Mouse (Mus musculus) thymus, postnatal 10 days (tissue): ENCODE measurements around the gene Dagla.
A peak's percentile ranks its signal among the peaks of the same experiment; 100 is the strongest.

Experiments used
- DNase-seq, 2 experiments: peaks; one replicate each; pipeline ENCODE4 v3.0.0; 2021; ENCODE audit warnings: low spot score in 2 of 2

Dagla gene

DNA sequence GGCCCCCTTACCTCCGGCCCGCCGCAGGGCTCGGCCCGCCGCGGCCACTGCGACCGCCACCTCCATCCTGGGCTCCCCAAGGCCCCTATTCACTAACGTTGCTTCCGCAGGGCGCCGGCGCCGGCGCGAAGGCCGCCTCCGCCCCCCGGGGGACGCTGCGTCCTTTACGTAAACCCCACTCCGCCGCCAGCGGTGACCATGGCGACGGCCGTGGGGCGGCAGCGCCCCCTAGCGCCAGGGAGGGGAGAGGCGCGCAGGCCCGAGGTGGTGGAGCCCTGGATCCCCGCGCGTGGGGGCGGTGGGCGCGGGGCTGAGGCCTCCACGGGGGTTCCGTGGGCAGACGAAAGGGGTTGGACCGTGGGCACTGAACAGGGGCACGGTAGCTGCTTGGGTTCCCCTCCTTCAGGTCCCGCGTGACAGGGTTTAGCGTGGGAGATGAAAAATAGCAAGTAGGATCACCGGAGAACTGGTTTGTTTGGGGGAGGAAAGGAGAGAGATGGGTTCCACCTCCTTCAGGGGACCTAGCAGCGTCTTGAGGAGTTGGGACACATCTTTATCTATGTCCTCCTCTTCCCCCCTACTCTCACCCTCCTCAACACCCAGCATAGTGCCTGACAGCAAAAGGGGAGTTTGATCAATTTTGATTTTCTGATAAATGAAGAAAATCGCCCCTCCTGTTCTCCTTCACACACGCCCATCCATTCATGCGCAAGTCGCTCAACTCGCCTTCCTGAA, at the start of gene Dagla:
Dagla (minus strand) TSS at position 68 of the 735 bp plus-strand sequence.
- peak; percentile 20 to 67 for DNase-seq

DNA sequence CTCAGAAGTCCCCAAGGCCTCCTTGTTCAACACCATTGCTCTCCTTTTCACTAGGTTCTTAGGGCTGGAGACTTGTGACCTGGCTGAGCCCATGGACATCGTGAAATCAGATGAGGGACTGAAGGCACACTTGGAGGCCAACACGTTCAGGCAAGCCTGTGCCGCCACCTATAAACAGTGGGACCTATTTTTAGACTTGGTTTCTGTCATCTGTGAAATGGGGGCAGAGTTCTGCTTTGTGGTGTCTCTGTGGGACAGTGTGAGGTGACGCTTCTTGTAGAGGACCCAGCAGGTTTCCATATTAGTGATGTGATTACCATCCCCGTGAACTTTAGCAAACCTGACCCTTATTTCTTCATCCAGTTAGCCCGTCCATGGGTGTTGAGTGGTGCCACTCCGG, 47.5 kb upstream of the Dagla start:
- no peak for DNase-seq

DNA sequence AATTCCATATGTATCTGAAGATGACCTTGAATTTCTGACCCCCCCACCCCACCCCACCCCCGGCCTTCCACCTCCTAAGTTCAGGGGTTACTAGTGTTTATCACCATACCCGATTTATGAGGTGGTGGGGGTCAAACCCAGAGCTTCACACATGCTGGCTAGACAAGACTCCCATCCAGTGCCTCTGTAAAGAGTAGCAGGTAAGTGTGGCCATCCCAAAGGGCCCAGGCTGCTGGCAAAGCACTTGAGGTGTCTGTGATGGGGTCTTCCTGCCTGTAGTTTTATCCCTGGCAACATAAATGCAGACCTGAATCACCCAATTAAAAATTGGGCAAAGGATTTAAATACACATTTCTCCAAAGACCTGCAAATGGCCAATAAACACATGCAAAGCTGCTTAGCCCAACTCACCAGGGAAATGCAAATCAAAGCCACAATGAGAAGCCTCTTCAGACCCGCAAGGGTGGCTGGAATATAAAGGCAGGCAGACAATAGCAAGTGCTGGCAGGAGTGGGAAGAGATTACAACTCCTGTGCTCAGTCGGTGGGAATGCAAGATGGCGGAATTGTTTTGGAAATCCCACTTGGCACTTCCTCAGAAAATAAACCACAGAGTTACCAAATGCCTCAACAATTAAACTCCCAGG, 43.1 kb upstream of the Dagla start:
- DNase-seq: no peak

DNA sequence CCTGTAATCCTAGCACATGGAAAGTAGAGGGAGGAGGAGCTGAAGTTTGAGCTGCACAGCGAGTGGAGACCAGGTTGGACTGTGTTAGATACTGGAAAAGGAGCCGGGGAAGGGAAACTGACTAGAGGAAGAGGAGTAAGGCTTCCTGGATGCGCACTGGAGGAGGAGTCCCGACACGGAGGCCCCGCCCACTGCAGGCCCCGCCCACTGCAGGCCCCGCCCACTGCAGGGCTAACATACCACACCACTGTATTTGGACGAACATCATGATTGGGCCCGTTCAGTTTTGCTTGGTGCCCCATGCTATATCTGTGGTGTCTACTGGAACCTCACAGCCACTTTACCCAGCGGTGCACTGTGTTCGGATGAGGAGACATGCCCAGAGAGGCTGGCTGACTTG, 41.0 kb upstream of the Dagla start:
- DNase-seq: no peak

DNA sequence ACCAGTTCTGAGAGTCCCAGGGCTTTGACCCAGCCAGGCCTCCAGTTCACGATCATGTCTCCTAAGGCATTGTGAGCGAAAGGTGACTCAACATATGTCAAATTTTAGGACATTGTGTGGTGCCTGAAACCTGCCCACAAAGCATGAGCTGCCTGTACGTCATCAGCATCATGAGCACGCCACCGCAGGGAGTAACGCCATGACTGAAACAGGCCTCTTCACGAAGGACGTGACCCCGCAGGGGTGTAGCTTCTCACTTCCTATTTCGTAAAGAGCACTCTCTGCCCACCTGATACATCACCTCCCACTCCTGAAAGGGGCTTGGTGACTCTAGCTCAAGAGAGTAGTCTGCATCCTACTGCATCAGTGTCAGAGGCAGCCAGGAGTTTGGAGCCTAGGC, 39.2 kb upstream of the Dagla start:
- DNase-seq: no peak

DNA sequence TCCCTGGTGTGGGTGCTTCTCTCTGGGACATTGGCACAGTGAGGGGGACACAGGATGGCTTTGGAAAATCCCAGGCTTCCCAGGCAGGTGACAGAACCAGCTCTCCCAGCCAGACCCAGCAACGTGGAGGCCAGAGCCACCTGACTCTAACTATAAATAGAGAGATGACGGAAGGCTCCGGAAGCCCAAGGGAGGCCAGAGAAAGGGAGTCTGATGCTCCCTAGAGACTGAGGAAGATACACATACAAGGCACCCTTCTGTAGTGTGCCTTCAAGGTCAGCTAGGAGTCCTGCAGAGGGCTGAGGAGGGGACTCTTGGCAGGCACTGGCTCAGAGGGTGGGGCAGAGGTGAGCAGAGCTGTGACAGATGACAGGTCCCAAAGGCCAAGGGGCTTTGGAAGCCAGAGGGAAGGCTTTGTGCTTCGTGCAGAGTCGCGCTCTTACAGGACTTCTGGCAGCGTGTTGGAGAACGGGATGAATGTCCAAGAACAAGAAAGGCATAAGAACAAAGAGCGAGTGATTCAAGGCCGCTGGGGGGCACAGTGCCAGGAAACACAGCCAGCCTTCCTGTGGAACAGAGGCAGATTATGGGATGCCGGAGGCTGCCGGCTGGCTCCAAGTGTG, 37.3 kb upstream of the Dagla start:
- no peak for DNase-seq

DNA sequence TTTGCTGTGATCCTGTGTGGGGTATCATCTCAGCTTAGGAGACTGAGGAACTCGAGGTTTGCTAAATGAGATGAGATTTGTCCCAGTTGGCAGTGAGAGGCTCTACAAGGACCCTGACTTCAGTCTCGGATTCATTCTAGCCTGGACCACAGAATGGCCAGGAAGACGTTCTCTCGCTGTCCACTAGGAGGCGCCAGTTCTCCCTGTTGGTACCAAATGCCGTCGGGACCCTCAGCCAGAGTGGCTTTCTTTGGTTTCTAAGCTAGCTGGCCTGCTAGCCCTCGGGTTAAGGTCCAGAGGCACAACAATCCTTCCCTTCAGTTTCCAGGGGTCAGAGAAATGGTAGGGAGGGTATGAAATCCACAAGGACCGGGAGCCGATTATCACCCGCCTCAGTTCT, 36.5 kb upstream of the Dagla start:
- peak in 1 of 2 experiments; percentile 48 for DNase-seq

DNA sequence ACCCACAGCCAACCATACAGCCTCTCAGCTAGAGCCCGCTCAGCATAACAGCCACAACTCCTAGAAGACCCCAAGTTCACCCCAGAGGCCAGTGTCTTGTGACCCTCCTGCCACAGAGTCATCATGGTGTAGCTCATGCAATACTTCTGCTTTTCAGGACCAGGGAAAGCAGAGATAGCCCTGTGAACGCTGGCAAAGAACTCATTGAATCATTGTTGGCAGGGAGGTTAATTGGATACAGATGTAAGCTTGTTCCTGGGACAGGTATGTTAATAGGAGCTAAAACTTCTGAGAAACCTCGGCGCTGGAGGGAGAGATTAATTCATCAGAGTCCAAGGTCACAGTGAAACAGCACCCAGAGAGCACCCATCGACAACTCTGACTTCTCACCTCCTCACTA, 36.0 kb upstream of the Dagla start:
- no peak for DNase-seq

DNA sequence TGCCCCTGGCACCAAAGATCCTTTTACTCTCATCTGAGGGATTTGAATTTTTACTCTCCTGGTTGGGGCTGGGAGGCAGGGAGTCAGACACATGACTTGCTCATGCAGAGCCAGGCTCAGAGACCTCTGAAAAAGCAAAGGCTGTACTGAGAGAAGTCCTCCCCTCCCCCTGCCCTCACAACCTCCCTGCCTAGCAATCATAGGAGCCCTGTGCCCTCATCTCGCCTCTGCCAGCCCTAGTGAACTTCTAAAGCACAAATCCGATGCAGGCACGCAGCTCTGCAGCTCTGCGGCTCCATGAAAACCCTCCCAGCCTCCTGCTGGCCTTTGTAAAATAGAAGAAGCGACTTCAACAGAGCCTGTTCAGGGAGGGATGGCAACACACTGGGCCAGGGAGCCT, 34.6 kb upstream of the Dagla start:
- DNase-seq: no peak

DNA sequence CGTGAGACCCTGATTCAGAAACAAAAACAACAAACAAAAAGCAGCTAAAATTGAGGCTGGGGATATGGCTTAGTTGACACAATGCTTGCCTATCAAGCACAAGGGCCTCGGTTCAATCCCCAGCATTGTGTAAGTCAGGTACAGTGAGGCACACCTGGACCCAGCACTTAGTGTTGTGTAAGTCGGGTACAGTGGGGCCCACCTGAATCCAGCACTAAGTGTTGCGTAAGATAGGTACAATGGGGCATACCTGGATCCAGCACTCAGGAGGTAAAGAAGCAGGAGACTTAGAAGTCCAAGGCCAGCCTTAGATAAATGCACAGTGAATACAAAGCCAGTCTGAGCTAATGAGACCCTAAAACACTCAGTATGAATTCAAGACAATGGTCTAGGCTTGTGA, 34.0 kb upstream of the Dagla start:
- no peak for DNase-seq

DNA sequence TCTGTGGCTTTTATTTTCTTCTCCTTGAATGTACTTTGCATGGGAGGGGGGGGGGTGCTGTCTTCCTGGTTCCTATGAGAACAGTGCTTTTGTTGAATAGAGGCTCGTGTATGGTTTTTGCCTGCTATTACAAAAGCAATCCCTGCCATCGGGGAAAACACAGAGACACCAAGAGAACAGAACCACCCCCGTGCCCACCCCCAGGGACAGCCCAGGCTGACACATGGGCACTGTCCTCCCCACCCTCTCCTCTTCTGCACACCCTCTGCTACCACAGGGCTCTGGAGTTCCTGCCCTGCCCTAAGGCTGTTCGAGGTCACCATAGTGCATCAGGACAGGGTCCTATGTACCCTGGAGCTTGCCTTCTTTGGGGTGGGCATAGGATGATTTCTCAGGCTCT, 29.8 kb upstream of the Dagla start:
- no peak for DNase-seq

DNA sequence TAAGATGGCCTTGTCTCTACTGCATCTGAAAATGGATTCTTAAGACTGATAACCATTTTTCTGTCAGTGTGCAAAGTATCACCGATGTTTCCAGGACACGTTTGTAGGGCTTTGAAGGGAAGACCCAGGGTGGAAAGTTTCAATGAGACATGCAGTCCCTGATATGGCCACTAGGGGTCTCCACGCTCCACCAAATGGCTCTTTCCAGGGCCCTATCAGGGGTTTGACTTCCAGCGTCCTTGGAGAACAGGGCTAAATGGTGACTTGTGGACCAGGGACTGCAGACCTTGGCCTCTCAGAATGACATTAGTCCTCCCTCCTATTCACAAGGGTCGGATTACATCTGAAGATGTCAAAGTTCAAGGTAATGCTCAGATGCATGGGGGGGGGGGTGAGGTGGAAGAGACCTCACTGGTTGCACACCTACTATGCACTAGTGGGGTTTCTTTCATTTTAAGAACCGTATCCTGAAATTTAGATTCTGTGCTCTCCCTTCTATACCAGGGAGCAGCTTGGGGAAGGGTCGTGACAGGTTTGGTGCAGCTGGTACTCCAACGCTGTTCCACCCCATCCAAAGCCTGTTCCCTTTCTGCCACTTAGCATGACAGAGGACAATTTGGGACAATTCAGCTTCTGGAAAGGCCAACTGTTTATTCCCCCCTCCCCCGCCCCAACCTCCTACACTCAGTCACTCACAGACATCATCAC, 29.0 kb upstream of the Dagla start:
- peak in 1 of 2 experiments; percentile 31 for DNase-seq

DNA sequence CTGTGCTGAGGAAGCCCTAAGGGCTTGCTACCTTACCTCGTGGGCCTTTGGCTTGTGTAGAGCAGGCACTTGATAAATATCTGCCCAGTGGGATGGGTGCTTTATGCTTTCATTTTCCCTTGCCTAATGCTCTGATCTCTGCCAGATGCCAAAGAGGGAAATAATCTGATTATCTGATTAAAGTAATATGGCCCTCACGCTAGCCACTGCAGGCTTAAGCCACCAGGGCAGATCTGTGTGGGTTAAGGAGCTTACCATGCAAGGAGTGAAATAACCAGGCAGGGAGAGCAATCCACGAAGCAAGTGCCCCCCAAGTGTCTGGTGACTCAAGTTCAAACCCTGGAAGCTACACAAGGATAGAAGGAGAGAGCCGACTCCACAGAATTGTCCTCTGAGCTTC, 27.0 kb upstream of the Dagla start:
- no peak for DNase-seq

DNA sequence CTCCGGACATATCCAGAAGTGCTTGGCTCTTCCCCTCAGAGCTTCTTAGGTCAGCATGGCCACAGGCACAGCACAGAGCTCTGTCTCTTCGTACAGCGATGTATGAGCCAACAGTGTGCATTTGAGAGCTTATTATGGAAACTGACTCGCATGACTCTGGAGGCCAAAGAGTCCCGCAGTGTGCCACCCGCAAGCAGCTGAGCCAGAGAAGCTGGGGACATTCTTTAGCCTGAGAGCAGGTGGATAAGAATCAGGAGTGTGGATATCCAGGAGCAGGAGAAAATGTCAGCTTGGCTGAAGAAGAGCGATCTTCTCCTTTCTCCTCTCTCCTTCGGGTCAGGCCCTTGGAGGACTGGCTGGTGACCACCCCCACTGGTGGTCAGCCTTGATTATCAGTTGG, 24.4 kb upstream of the Dagla start:
- no peak for DNase-seq

DNA sequence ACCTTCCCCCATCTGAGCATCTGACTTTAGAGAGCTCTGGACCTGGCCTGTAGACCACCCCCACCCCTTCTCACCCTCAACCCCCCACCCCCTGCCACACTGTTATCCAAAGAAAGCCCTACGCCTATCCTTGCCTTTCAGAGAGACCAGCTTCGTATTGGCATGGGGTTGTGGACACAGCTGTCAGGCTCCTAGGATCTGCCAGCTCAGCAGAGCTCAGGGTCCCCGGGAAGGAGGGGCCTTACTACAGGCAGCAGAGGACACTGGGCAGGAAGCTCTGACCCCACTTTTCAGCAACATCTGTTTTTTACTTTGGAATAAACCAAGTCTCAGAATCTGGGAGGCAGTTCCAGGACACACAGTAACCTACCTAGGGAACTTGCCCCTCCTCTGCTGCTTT, 21.9 kb upstream of the Dagla start:
- no peak for DNase-seq

DNA sequence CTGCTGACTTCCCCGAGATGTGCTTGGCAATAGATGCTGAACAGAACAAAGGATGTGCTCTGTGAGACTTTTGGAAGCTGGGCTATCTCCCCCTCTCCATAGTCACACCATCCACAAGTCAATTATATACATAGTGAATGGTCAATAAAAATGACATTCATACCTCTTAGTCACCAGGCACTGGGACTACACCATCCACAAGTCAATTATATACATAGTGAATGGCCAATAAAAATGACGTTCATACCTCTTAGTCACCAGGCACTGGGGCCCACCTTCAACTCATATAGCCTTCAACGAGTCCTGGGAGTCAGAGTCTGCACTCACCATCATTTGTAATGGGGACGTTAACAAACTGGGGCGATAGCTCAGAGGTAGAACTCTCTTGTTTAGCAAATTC, 19.2 kb upstream of the Dagla start:
- DNase-seq: no peak

DNA sequence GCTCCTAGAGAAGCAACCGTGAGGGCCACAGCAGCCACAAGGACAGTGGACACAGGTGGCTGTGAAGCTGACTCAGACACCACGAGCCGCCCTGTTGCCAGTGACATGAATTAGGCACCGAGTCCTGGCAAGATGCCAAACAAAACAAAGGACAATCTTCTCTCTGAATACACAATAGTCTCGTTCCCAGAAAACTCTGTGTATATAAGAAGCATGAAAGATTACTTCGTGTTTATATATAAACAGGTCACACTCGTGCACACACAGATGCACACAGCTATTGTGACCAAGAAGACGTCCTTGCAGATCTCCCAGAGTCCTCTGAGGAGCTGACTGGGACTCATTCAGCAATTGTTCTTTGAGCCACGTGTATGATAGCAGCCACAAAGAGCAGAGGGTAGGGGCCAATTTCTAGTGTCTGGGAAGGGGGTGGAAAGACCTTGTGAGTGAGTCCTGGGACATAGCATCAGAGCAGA, 18.7 kb upstream of the Dagla start:
- DNase-seq: no peak

DNA sequence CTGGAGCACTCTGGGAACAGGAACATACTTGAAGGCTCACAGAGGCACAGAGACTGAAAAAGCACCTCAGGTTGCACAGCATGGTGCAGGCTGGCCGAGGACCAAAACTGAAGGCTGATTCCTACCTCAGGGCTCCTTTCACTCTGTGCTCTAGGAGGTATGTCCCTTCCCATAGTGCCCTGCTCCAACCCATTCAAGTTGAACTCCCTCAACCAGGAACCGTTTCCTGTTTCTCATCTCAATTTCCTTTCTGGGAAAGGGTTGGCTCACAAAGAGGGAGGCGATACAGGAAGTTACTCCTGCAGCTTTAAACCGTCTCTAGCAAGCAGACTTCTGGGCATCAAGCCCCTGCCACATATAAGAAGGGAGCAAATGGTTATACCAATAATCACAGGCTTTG, 13.1 kb upstream of the Dagla start:
- DNase-seq: no peak

DNA sequence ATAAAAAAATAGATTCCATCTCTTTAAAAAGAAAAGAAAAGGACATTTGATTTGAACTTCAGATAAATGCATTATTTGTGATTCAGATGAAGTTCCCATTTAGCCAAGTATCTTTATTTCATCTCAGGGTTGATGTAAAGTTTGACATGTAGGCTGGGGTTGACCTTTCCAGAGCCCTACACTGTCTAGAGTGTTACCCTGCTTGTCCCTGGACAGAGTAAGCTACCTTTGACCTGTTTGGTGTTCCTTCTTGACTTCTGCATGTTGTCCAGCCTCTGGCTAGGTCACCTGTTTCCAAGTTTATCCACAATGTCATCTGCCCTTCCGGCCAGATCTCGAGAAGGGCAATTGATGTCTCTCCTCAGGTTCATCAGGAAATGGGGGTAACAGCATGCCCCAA, 12.7 kb upstream of the Dagla start:
- no peak for DNase-seq

DNA sequence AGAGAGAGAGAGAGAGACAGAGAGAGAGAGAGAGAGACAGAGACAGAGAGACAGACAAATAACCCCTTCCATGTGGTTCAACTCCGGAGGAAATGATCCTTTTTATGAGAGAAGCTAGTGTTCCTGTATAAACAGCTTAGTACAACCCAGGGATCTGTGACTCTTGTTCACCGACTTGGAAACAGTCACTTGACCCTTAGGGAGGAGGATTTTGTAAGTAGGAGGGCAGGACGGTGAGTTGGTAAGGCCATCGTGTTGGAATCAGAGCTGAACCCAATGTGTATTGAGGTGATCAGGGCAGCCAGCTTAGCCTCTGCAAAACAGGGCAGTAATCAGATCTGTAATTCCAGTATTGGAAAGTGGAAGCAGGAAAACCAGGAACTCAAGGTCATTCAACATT, 12.3 kb upstream of the Dagla start:
- no peak for DNase-seq

DNA sequence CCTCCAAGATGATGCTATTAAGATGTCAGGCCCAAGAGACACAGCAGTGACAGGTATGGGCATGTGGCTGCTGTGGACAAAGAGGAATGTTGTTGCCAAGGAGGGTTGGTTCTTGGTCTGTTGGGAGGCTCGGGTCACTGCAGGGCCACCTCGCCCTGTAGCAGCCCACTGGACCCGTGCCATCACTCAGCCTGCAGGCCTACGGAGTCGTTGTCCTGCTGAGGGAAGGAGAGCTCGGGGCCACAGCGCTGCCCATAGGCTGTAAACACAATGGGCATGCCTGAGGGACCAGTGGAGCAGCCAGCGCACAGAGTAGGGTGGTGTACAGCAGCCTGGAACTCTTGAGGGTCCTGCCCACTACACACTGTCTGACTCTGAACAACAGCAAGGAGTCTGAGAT, 7.4 kb upstream of the Dagla start:
- DNase-seq: no peak

DNA sequence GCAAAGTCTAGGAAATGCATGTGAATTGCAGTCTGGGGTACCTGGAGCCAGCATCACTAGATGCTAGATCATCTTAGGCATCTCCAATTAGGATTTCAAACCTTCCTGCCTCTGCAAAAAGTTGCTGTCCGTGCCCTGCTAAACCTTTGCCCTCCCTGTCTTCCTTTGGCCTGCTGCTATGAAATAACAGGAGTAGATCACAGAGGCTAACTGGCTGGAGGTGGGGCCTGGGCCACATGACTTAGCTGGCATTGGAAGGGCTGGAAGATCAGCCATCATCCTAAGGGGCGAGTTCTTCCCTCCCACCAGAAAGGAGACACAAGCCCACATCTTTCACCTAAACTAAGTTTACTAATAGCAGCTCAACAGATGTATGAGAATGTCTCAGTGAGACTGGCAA, 4.3 kb upstream of the Dagla start:
- DNase-seq: no peak

DNA sequence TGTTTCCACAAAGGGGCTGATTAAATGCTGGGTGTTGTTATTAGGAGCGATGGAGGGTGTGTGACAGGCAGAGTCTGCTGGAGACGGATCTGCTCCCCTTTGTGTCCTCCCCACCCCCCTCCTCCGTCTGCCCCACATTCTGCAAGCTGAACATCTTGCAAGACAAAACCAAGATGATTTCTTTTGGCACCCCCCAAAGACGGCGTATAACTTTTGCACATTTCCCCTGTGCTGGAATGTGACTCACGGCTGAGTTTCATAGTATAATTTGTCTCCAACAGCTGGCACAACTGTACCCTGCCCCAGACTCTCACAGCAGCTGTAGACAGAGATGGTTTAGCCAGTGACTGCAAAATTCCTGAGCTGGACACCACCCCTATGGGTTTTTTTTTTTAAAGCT, 3.3 kb upstream of the Dagla start:
- no peak for DNase-seq
